Mouse (Mus musculus) MEL (cell line): ENCODE results near the gene Dnase1l2. TPM values are rescaled to one million over a fixed set of nuclear protein-coding genes. Genes with fewer than 3 reads are reported as not detected.

Experiments
- DNase-seq: peaks from one replicate; pipeline ENCODE4 v3.0.0; 2011; ENCODE audit warnings: low read depth, low spot score
- H3K27ac ChIP-seq: 2 replicates; pipeline ENCODE4 v1.5.1; 2012; ENCODE audit warnings: low read depth, mild to moderate bottlenecking, control low read depth, low read length, moderate library complexity; ENCODE audit not compliant: control insufficient read depth
- H3K27me3 ChIP-seq, 2 experiments: fragments of 150-350 bp in 1 of 2; sonication (generic) in 1 of 2; 2 replicates each; pipeline ENCODE4 v1.6.1; 2012; ENCODE audit warnings: low read length in 2 of 2, mild to moderate bottlenecking in 2 of 2, improper control_type of control experiment in 1 of 2, moderate library complexity in 1 of 2; ENCODE audit not compliant: insufficient read depth in 2 of 2, control insufficient read depth in 1 of 2
- H3K36me3 ChIP-seq, 2 experiments: 2 replicates each; pipeline ENCODE4 v1.6.1; 2012 to 2014; ENCODE audit warnings: low read length in 2 of 2, improper control_type of control experiment in 1 of 2, inconsistent platforms in 1 of 2, mild to moderate bottlenecking in 1 of 2; ENCODE audit not compliant: insufficient read depth in 2 of 2, control insufficient read depth in 1 of 2
- H3K4me1 ChIP-seq, 2 experiments: fragments of 150-350 bp in 1 of 2; sonication (generic) in 1 of 2; 2 replicates each; pipeline ENCODE4 v1.6.1; 2012; ENCODE audit warnings: low read length in 2 of 2, improper control_type of control experiment in 1 of 2, mild to moderate bottlenecking in 1 of 2; ENCODE audit not compliant: insufficient read depth in 2 of 2, control insufficient read depth in 1 of 2
- H3K4me3 ChIP-seq, 2 experiments: fragments of 150-350 bp in 1 of 2; sonication (generic) in 1 of 2; 2 replicates each; pipeline ENCODE4 v1.5.1; 2012; ENCODE audit warnings: low read depth in 2 of 2, low read length in 2 of 2, mild to moderate bottlenecking in 2 of 2, moderate library complexity in 2 of 2, control low read depth in 1 of 2, improper control_type of control experiment in 1 of 2; ENCODE audit not compliant: control insufficient read depth in 1 of 2, insufficient read depth in 1 of 2
- H3K79me2 ChIP-seq: 2 replicates; pipeline ENCODE4 v1.6.1; 2012; ENCODE audit warnings: mild to moderate bottlenecking, low read length, moderate library complexity; ENCODE audit not compliant: control insufficient read depth, poor library complexity, insufficient read depth
- H3K9ac ChIP-seq: 2 replicates; pipeline ENCODE4 v1.6.1; 2012; ENCODE audit warnings: low read depth, mild to moderate bottlenecking, control low read depth, low read length, moderate library complexity; ENCODE audit not compliant: control insufficient read depth, poor library complexity, severe bottlenecking
- H3K9me3 ChIP-seq: fragments of 150-350 bp; sonication (generic); replicated peaks from 2 replicates; pipeline ENCODE4 v1.6.1; 2012; ENCODE audit warnings: mild to moderate bottlenecking, low read length, improper control_type of control experiment, moderate library complexity; ENCODE audit not compliant: insufficient read depth
- CTCF ChIP-seq, 3 experiments: IDR thresholded peaks in 2 of 3; conservative IDR thresholded peaks in 1 of 3; 2 replicates each; pipeline ENCODE4 v1.5.1; 2011 to 2012; ENCODE audit warnings: low read length in 3 of 3, low read depth in 2 of 3, mild to moderate bottlenecking in 2 of 3, improper control_type of control experiment in 1 of 3, inconsistent platforms in 1 of 3, mixed read lengths in 1 of 3, moderate library complexity in 1 of 3; ENCODE audit not compliant: control insufficient read depth in 1 of 3, insufficient read depth in 1 of 3, poor library complexity in 1 of 3, severe bottlenecking in 1 of 3
- ELF1 ChIP-seq: IDR thresholded peaks from 2 replicates; pipeline ENCODE4 v1.6.1; 2014; ENCODE audit warnings: low read depth, mild to moderate bottlenecking, inconsistent platforms, low read length, improper control_type of control experiment, moderate library complexity
- EP300 ChIP-seq, 2 experiments: IDR thresholded peaks; 2 replicates each; pipeline ENCODE4 v1.6.1; 2011; ENCODE audit warnings: improper control_type of control experiment in 2 of 2, low read length in 2 of 2, low read depth in 1 of 2, mild to moderate bottlenecking in 1 of 2
- GATA1 ChIP-seq: IDR thresholded peaks from 2 replicates; pipeline ENCODE4 v1.6.1; 2011; ENCODE audit warnings: low read depth, low read length, improper control_type of control experiment
- HCFC1 ChIP-seq: IDR thresholded peaks from 2 replicates; pipeline ENCODE4 v1.6.1; 2012; ENCODE audit warnings: low read depth, mild to moderate bottlenecking, inconsistent platforms, low read length, improper control_type of control experiment, moderate library complexity
- MAFK ChIP-seq: IDR thresholded peaks from 2 replicates; pipeline ENCODE4 v1.6.1; 2011; ENCODE audit warnings: low read depth, mild to moderate bottlenecking, low read length, improper control_type of control experiment, borderline replicate concordance
- MYB ChIP-seq: IDR thresholded peaks from 2 replicates; pipeline ENCODE4 v1.6.1; 2011; ENCODE audit warnings: mild to moderate bottlenecking, low read depth, low read length, improper control_type of control experiment
- RCOR1 ChIP-seq: IDR thresholded peaks from 2 replicates; pipeline ENCODE4 v1.6.1; 2012; ENCODE audit warnings: low read depth, mild to moderate bottlenecking, inconsistent platforms, low read length, improper control_type of control experiment
- SIN3A ChIP-seq: IDR thresholded peaks from 2 replicates; pipeline ENCODE4 v1.6.1; 2012; ENCODE audit warnings: low read length, improper control_type of control experiment, inconsistent platforms
- SMC3 ChIP-seq: IDR thresholded peaks from 2 replicates; pipeline ENCODE4 v1.6.1; 2011; ENCODE audit warnings: low read depth, low read length, improper control_type of control experiment
- TAL1 ChIP-seq: IDR thresholded peaks from 2 replicates; pipeline ENCODE4 v1.6.1; 2012; ENCODE audit warnings: mild to moderate bottlenecking, inconsistent platforms, low read length, moderate library complexity, mixed read lengths
- TBP ChIP-seq: IDR thresholded peaks from 2 replicates; pipeline ENCODE4 v1.8.0; 2011; ENCODE audit warnings: low read depth, low read length, improper control_type of control experiment
- TCF12 ChIP-seq: IDR thresholded peaks from 2 replicates; pipeline ENCODE4 v1.6.1; 2014; ENCODE audit warnings: low read depth, mild to moderate bottlenecking, inconsistent platforms, low read length, improper control_type of control experiment, moderate library complexity
- ZKSCAN1 ChIP-seq: IDR thresholded peaks from 2 replicates; pipeline ENCODE4 v1.6.1; 2012; ENCODE audit warnings: low read depth, mild to moderate bottlenecking, inconsistent platforms, low read length, improper control_type of control experiment, moderate library complexity
- ZMIZ1 ChIP-seq: IDR thresholded peaks from 2 replicates; pipeline ENCODE4 v1.6.1; 2012; ENCODE audit warnings: low read depth, mild to moderate bottlenecking, inconsistent platforms, low read length, improper control_type of control experiment, moderate library complexity
- polyA plus RNA-seq, 2 experiments: library from polyadenylated mRNA; stranded (reverse) in 1 of 2; unstranded in 1 of 2; fragments of >175 nt in 1 of 2; fragments of >200 nt in 1 of 2; gene quantifications; 2 replicates each; pipeline versions ENCODE4 v1.2.1 to v1.2.4; 2012; ENCODE audit warnings: low replicate concordance in 2 of 2, low read depth in 1 of 2; ENCODE audit not compliant: insufficient read length in 2 of 2, insufficient read depth in 1 of 2, missing spikeins in 1 of 2
- total RNA-seq: library from RNA; depleted of rRNA; stranded (reverse); fragments of 300-350 nt; gene quantifications from 2 replicates; pipeline ENCODE4 v1.2.3, GENCODE M21; 2012

The Dnase1l2 gene
- total and polyA plus RNA-seq, 3 experiments, result 0.62 to 1.8 TPM; not detected in 1

DNA sequence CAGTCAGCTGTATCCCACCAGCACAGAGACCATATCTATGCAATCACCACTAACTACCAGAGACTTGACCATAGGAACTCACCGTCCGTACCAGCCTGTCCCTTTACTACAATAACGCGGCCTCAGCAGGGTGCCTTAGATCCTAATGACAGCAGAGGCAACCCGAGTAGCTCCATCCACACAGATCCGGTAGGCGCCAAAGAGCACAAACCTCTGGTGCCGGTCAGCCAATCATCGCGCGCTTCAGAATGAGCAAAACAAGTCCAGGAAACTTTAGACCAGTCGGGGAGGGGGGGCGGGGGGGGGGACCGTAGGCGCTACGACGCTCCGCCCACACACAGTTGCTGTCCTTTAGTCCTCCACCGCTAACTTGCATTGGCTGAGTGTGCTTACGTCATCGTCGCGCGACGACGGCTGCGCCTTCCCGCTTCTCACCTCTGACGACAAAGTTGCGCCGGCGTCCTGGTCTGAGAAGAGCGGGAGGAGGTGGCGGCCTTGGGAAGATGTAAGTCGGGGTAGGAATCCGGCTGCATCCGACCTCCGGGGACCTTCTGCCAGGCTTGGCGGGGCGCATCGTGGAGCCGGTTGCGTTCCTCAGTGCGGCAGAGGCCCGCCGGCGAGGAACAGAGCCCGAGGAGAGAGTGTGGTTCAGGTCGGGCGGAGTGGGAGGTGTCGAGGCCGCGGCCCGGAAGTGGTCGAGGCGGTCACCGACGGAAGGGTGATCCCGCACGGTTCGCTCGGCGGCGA is 28.5 kb downstream of the Dnase1l2 start, which contains the start of gene Rnps1 (continued):
- TF ChIP-seq MAFK (no peak), ZKSCAN1 (no peak)

GRCm38 (mm10) chr17:24413557-24414211 is 29.2 kb downstream of the Dnase1l2 start:
- H3K79me2 ChIP-seq, result peaks cover 41% of the 10 kb centered on the region
- peaks cover 13 to 30% of the 10 kb centered on the region in 2 experiments for H3K36me3 ChIP-seq
- peak overlapping the region; percentile 89 for H3K27ac ChIP-seq
- peak overlapping the region; percentile 66 to 81 for H3K4me3 ChIP-seq
- H3K9ac ChIP-seq, result peak overlapping the region; percentile 79
- H3K4me1 ChIP-seq, result peaks cover 3 to 25% of the 10 kb centered on the region in 2 experiments
- peak; percentile 86 for DNase-seq
- peak; percentile 33 to 34; a peak in 2 of 4 replicates for TF ChIP-seq EP300 (IDR thresholded peaks at IDR 0.05; ENCODE audit: low read depth in 1 of 2, low read length in 2 of 2)
- TF ChIP-seq CTCF (IDR thresholded peaks at IDR 0.05 in 2 of 3, conservative IDR thresholded peaks at IDR 0.05 in 1 of 3; ENCODE audit: control insufficient read depth in 1 of 3, insufficient read depth in 1 of 3, low read depth in 2 of 3, low read length in 3 of 3, poor library complexity in 1 of 3, severe bottlenecking in 1 of 3), result peak; percentile 11 to 43 (median 38); a peak in 4 of 6 replicates
- no peak for TF ChIP-seq TBP
- TF ChIP-seq RCOR1, result peak; percentile 31; the same call in 1 of the 2 replicates
- TF ChIP-seq MYB, result no peak
- peak; percentile 25; the same call in 1 of the 2 replicates for TF ChIP-seq ELF1
- peak; percentile 71 for TF ChIP-seq GATA1
- TF ChIP-seq TAL1, result peak; percentile 33; the same call in 1 of the 2 replicates
- TF ChIP-seq HCFC1, result 0 out of 2 replicates have a peak, but pooled peaks have one; percentile 31
- 0 out of 2 replicates have a peak, but pooled peaks have one; percentile 25 for TF ChIP-seq TCF12
- peak; percentile 23; the same call in 1 of the 2 replicates for TF ChIP-seq SMC3
- TF ChIP-seq SIN3A, result no peak
- no peak for TF ChIP-seq ZMIZ1
- H3K27me3 ChIP-seq, result no peaks in the 10 kb centered on the region
- no peaks in the 10 kb centered on the region for H3K9me3 ChIP-seq
